Mouse (Mus musculus) CH12.LX (cell line): Measurements from ENCODE around the gene Aldh9a1. TPM values are rescaled to one million over a fixed set of nuclear protein-coding genes. Genes with fewer than 3 reads are reported as not detected.

Source experiments
- DNase-seq: peaks from one replicate; pipeline ENCODE4 v3.0.0-alpha.2; 2013; ENCODE audit errors: extremely low read depth
- H3K27ac ChIP-seq: 2 replicates; pipeline ENCODE4 v1.5.1; 2012; ENCODE audit warnings: low read depth, mild to moderate bottlenecking, control low read depth, moderate library complexity; ENCODE audit not compliant: insufficient read depth
- H3K27me3 ChIP-seq: replicated peaks from 2 replicates; pipeline ENCODE3; 2012; ENCODE audit warnings: inconsistent platforms
- H3K36me3 ChIP-seq, 2 experiments: replicated peaks in 1 of 2; 2 replicates each; pipeline versions ENCODE3 to v1.6.1; 2012; ENCODE audit warnings: inconsistent platforms in 1 of 2, low read length in 1 of 2, mild to moderate bottlenecking in 1 of 2, mixed read lengths in 1 of 2, moderate library complexity in 1 of 2; ENCODE audit not compliant: control insufficient read depth in 1 of 2, insufficient read depth in 1 of 2
- H3K4me1 ChIP-seq, 2 experiments: 2 replicates each; pipeline ENCODE4 v1.6.1; 2012; ENCODE audit warnings: inconsistent platforms in 1 of 2, moderate library complexity in 1 of 2; ENCODE audit not compliant: insufficient read depth in 2 of 2, control insufficient read depth in 1 of 2
- H3K4me2 ChIP-seq: 2 replicates; pipeline ENCODE4 v1.6.1; 2012; ENCODE audit warnings: low read depth, mild to moderate bottlenecking, control low read depth; ENCODE audit not compliant: poor library complexity, insufficient read depth, severe bottlenecking
- H3K4me3 ChIP-seq, 3 experiments: fragments of 150-350 bp in 1 of 3; sonication (generic) in 1 of 3; replicated peaks in 1 of 3; 2 replicates each; pipeline versions ENCODE3 to v1.5.1; 2011 to 2012; ENCODE audit warnings: low read depth in 2 of 3, low read length in 2 of 3, mild to moderate bottlenecking in 2 of 3, moderate library complexity in 2 of 3, control low read depth in 1 of 3, improper control_type of control experiment in 1 of 3, inconsistent platforms in 1 of 3, mixed read lengths in 1 of 3; ENCODE audit not compliant: poor library complexity in 1 of 3
- H3K79me2 ChIP-seq: replicated peaks from 2 replicates; pipeline ENCODE4 v1.6.1; 2012; ENCODE audit warnings: mild to moderate bottlenecking, moderate library complexity; ENCODE audit not compliant: control insufficient read depth, poor library complexity, insufficient read depth, severe bottlenecking; ENCODE audit errors: extremely low read depth
- H3K9ac ChIP-seq: 2 replicates; pipeline ENCODE4 v1.6.1; 2012; ENCODE audit warnings: low read depth, mild to moderate bottlenecking, control low read depth, moderate library complexity; ENCODE audit not compliant: insufficient read depth
- H3K9me3 ChIP-seq: replicated peaks from 2 replicates; pipeline ENCODE3; 2012; ENCODE audit warnings: low read length, inconsistent platforms, mixed read lengths
- CHD1 ChIP-seq: IDR thresholded peaks from 2 replicates; pipeline ENCODE4 v1.6.1; 2012; ENCODE audit warnings: low read depth, low read length, improper control_type of control experiment, inconsistent platforms
- CHD2 ChIP-seq: IDR thresholded peaks from 2 replicates; pipeline ENCODE4 v1.6.1; 2011; ENCODE audit warnings: low read length, improper control_type of control experiment
- E2F4 ChIP-seq: IDR thresholded peaks from 2 replicates; pipeline ENCODE4 v1.6.1; 2011; ENCODE audit warnings: low read depth, low read length, improper control_type of control experiment; ENCODE audit not compliant: insufficient replicate concordance
- ELF1 ChIP-seq: IDR thresholded peaks from 2 replicates; pipeline ENCODE4 v1.6.1; 2014; ENCODE audit warnings: low read depth, mild to moderate bottlenecking, inconsistent platforms, low read length, improper control_type of control experiment
- IRF4 ChIP-seq: IDR thresholded peaks from 2 replicates; pipeline ENCODE4 v1.6.1; 2014; ENCODE audit warnings: low read depth, mild to moderate bottlenecking, inconsistent platforms, low read length, improper control_type of control experiment
- JUN ChIP-seq: IDR thresholded peaks from 2 replicates; pipeline ENCODE4 v1.6.1; 2011; ENCODE audit warnings: low read depth, mild to moderate bottlenecking, low read length, improper control_type of control experiment, moderate library complexity; ENCODE audit not compliant: insufficient read depth
- MAFK ChIP-seq: IDR thresholded peaks from 2 replicates; pipeline ENCODE4 v1.6.1; 2011; ENCODE audit warnings: low read length, improper control_type of control experiment; ENCODE audit not compliant: insufficient replicate concordance
- MXI1 ChIP-seq: IDR thresholded peaks from 2 replicates; pipeline ENCODE4 v1.6.1; 2011; ENCODE audit warnings: mild to moderate bottlenecking, low read depth, low read length, improper control_type of control experiment
- MYC ChIP-seq: IDR thresholded peaks from 2 replicates; pipeline ENCODE4 v1.6.1; 2011; ENCODE audit warnings: low read depth, mild to moderate bottlenecking, improper control_type of control experiment, low read length
- NELFE ChIP-seq: IDR thresholded peaks from 2 replicates; pipeline ENCODE4 v1.6.1; 2011; ENCODE audit warnings: low read depth, low read length, improper control_type of control experiment
- TBP ChIP-seq: conservative IDR thresholded peaks from 2 replicates; pipeline ENCODE4 v1.6.1; 2011; ENCODE audit warnings: low read depth, low read length, improper control_type of control experiment
- TCF12 ChIP-seq: IDR thresholded peaks from 2 replicates; pipeline ENCODE4 v1.6.1; 2014; ENCODE audit warnings: low read depth, mild to moderate bottlenecking, inconsistent platforms, low read length, improper control_type of control experiment
- USF1 ChIP-seq: IDR thresholded peaks from 2 replicates; pipeline ENCODE4 v1.6.1; 2014; ENCODE audit warnings: low read depth, mild to moderate bottlenecking, inconsistent platforms, low read length, improper control_type of control experiment
- ZKSCAN1 ChIP-seq: IDR thresholded peaks from 2 replicates; pipeline ENCODE4 v1.6.1; 2012; ENCODE audit warnings: low read depth, inconsistent platforms, low read length, improper control_type of control experiment, borderline replicate concordance
- ZNF384 ChIP-seq: IDR thresholded peaks from 2 replicates; pipeline ENCODE4 v1.6.1; 2012; ENCODE audit warnings: low read depth, low read length, improper control_type of control experiment, inconsistent platforms
- dilution Hi-C: fragments of 300-500 bp; cut with MboI; formaldehyde crosslinking; loops from 2 replicates; pipeline ENCODE4 v1.14.3; 2020; ENCODE audit warnings: low sequenced_read_pairs; ENCODE audit not compliant: extremely low pct_unique_long_range_greater_than_20kb, extremely low pct_ligation_motif_present
- in situ Hi-C: fragments of 300-500 bp; cut with MboI; formaldehyde crosslinking; loops from 3 replicates; pipeline ENCODE4 v1.14.3; 2019; ENCODE audit warnings: low sequenced_read_pairs, low pct_ligation_motif_present, low pct_unique_long_range_greater_than_20kb, mixed read lengths
- polyA plus RNA-seq: library from polyadenylated mRNA; unstranded; fragments of >175 nt; gene quantifications from 2 replicates; pipeline ENCODE4 v1.2.1, GENCODE M21; 2012; ENCODE audit warnings: low read depth; ENCODE audit not compliant: insufficient read length
- total RNA-seq, 2 experiments: library from RNA; depleted of rRNA; stranded (reverse); fragments of 300-350 nt in 1 of 2; fragments of >200 nt in 1 of 2; gene quantifications; 2 replicates each; pipeline ENCODE4 v1.2.3; 2012 to 2014

The Aldh9a1 gene
- total and polyA plus RNA-seq, 3 experiments = 26.2 to 79.7 (median 31.2) TPM

DNA sequence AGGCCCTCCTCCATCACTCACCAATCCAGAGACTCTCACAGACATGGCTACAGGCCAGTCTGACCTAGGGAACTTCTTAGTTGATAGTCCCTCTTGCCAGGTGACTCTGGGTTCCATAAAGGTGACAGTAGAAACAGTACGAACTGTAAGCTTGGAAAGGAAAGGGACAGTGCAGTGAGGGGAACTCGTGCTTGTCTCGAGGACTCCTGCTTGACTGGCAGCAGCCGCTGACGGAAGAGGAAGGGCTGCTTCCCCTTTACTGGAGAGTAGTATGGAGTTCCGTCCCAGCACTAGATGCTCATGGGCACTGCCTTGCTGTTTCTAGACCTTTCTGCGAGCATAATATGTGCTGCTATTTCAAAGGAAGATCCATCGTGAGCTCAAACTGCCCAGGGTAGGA lies 18.7 kb upstream of the Aldh9a1 start:
- DNase-seq = no peak
- no peak overlapping the region for H3K9ac ChIP-seq
- H3K27me3 ChIP-seq = no peaks in the 10 kb centered on the region
- H3K4me1 ChIP-seq = peaks cover 0 to 2% of the 10 kb centered on the region in 2 experiments; a peak in 2 of 4 replicates
- no peak overlapping the region for H3K4me3 ChIP-seq
- H3K36me3 ChIP-seq = peaks cover 53 to 82% of the 10 kb centered on the region in 2 experiments
- H3K9me3 ChIP-seq = no peaks in the 10 kb centered on the region
- in situ Hi-C loops (no loop called here), dilution Hi-C loops (no loop called here)
- H3K4me2 ChIP-seq = no peak overlapping the region
- no peak overlapping the region for H3K27ac ChIP-seq
- H3K79me2 ChIP-seq = no peaks in the 10 kb centered on the region
- TF ChIP-seq IRF4 (no peak), TBP (no peak), USF1 (no peak), MXI1 (no peak), CHD2 (no peak)

DNA sequence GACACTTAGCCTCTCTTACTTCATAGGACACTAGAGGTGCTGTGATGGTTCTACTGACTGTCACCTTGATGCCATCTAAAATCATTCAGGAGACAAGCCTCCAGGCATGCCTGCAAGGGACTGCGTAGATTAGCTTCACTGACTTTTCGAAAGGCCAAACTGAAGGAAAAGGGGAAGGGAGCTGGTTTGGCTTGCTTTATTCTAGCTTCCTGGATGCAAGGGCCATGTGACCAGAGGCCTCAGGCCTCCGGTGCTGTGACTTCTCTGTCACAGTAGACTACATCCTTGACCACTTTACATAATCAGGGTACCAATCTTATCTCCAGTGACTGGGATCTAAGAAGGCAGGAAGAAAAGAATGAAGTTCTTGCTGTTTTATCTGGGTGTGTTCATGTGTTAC lies 13.4 kb upstream of the Aldh9a1 start:
- H3K27me3 ChIP-seq = no peaks in the 10 kb centered on the region
- H3K4me2 ChIP-seq = no peak overlapping the region
- H3K27ac ChIP-seq = no peak overlapping the region
- H3K9me3 ChIP-seq = no peaks in the 10 kb centered on the region
- H3K36me3 ChIP-seq = peaks cover 15 to 41% of the 10 kb centered on the region in 2 experiments
- in situ Hi-C loops (loop anchor here (5.0 kb wide), 1 partner anchor 104 kb away; no protein-coding TSS in a partner anchor), dilution Hi-C loops (no loop called here)
- H3K4me1 ChIP-seq = peaks cover 8 to 22% of the 10 kb centered on the region in 2 experiments
- no peaks in the 10 kb centered on the region for H3K79me2 ChIP-seq
- H3K9ac ChIP-seq = no peak overlapping the region
- TF ChIP-seq NELFE (no peak), E2F4 (no peak), MYC (no peak), ELF1 (no peak), JUN (no peak), ZNF384 (no peak), MAFK (no peak), CHD1 (no peak), ZKSCAN1 (no peak), TCF12 (no peak)
- DNase-seq = no peak
- no peak overlapping the region for H3K4me3 ChIP-seq
